Mouse (Mus musculus): ENCODE results near the gene Creb3l1.

- TF ChIP-seq POLR2A (IDR thresholded peaks at IDR 0.05; ENCODE audit: borderline replicate concordance, low read depth, low read length) (no peak), CTCF (IDR thresholded peaks at IDR 0.05; ENCODE audit: low read depth, low read length) (no peak)
These were observed 48.4 kb downstream of the Creb3l1 start, which contains the start of gene Dgkz for GRCm38 (mm10) chr2:91975581-91976541.

Measured in bone marrow macrophage, adult 2 months (primary cell).